Mouse (Mus musculus) stomach, postnatal 0 days (tissue): ENCODE measurements at regions not wholly inside any gene's neighbourhood (a gene's known extent, or its start where the extent isn't known, plus 50 kb on each side); places are given as distances from the start of the nearest gene placed in this dataset.

Source experiments
- ATAC-seq: fragments of 200-750 bp; cut with Nextera tagmentation; 2 replicates; pipeline ENCODE4 v1.8.0; 2017; ENCODE audit not compliant: low FRiP score, low TSS enrichment
- DNase-seq: peaks from one replicate; pipeline ENCODE4 v3.0.0-alpha.2; 2016; ENCODE audit warnings: low spot score
- H3K27ac ChIP-seq: fragments of 300-500 bp; sonication (generic); replicated peaks from 2 replicates; pipeline ENCODE4 v1.5.1; 2014; ENCODE audit warnings: mild to moderate bottlenecking, control low read depth
- H3K27me3 ChIP-seq: fragments of 300-500 bp; sonication (generic); 2 replicates; pipeline ENCODE4 v1.6.1; 2014; ENCODE audit warnings: low read length; ENCODE audit not compliant: control insufficient read depth, insufficient read depth
- H3K36me3 ChIP-seq: fragments of 300-500 bp; sonication (generic); 2 replicates; pipeline ENCODE4 v1.6.1; 2014; ENCODE audit warnings: low read length, mixed read lengths; ENCODE audit not compliant: control insufficient read depth, insufficient read depth
- H3K4me1 ChIP-seq: fragments of 300-500 bp; sonication (generic); replicated peaks from 2 replicates; pipeline ENCODE4 v1.6.1; 2014; ENCODE audit warnings: antibody characterized with exemption; ENCODE audit not compliant: control insufficient read depth, insufficient read depth
- H3K4me2 ChIP-seq: fragments of 300-500 bp; sonication (generic); replicated peaks from 2 replicates; pipeline ENCODE4 v1.6.1; 2014; ENCODE audit warnings: low read depth, mild to moderate bottlenecking, control low read depth, moderate library complexity
- H3K4me3 ChIP-seq: fragments of 300-500 bp; sonication (generic); 2 replicates; pipeline ENCODE4 v1.5.1; 2014; ENCODE audit warnings: low read depth, low read length, control low read depth
- H3K9ac ChIP-seq: fragments of 300-500 bp; sonication (generic); 2 replicates; pipeline ENCODE4 v1.6.1; 2014; ENCODE audit warnings: mild to moderate bottlenecking, low read length, control low read depth, mixed read lengths
- H3K9me3 ChIP-seq: fragments of 300-500 bp; sonication (generic); 2 replicates; pipeline ENCODE4 v1.6.1; 2016; ENCODE audit warnings: low read length; ENCODE audit not compliant: control insufficient read depth
- CTCF ChIP-seq: IDR thresholded peaks from 2 replicates; pipeline ENCODE4 v1.5.1; 2016; ENCODE audit warnings: antibody characterized with exemption, low read depth, mild to moderate bottlenecking, moderate library complexity
- EP300 ChIP-seq: optimal IDR thresholded peaks from 2 replicates; pipeline ENCODE3; 2016; ENCODE audit warnings: antibody characterized with exemption
- WGBS: fragments of 180-500 bp; shearing (Covaris S2); extraction: QIAGEN DNeasy Blood & Tissue Kit; methylation state at CpG from one replicate; pipeline ENCODE4 v1.1.7; 2014; 5-methylcytosine and 5-hydroxymethylcytosine counted together

DNA sequence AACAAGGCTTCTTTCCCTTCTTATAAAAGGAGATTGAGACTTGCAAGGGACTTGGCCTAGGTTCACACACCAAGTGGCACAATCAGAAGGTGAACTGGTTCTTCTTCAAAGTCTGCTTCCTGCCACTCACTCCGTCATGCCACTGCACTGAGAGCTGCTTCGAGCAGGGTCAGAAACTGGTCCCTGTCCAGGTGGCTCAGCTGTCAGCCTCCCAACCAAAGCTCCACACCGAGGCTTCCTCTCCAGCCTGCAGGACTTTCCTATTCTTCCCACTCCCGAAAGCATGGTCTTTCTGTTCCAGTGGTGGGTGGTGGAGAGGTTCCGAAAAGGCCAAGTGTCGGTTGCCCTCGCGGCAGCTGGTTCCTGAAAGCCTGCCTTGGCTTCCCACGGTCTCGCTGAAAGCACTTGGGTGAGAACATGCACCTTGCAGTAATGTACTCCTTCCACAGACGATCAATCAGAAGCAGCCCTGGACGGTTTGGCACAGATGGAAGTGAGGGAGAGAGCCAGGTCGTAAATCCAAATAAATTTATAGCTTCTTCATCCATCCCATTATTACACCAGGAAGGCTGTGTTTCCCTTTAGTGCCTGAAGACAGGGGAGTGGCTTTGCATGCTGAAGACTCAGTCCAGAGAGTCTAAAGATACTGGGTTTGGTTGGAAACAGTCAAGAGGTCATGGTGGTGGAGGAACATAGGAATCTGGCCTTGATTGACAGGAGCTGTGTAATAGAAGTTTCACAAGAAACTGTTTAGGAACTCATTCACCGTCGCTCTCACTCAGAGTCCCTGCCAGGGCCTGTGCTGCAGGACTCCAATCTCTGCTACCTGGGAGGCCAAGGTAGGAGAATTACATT is 306.1 kb upstream of the 4930535I16Rik start:
- Histone ChIP-seq H3K9me3 (no peaks in the 10 kb centered on the region), H3K9ac (no peak overlapping the region), H3K27me3 (no peaks in the 10 kb centered on the region), H3K4me3 (no peak overlapping the region), H3K4me1 (no peaks in the 10 kb centered on the region), H3K4me2 (no peak overlapping the region), H3K36me3 (no peaks in the 10 kb centered on the region), H3K27ac (no peak overlapping the region)
- no peak for ATAC-seq
- no peak for DNase-seq
- TF ChIP-seq CTCF (no peak), EP300 (no peak)
- whole genome bisulfite sequencing = 66% methylated on average over 15 of the region's 15 CpGs

DNA sequence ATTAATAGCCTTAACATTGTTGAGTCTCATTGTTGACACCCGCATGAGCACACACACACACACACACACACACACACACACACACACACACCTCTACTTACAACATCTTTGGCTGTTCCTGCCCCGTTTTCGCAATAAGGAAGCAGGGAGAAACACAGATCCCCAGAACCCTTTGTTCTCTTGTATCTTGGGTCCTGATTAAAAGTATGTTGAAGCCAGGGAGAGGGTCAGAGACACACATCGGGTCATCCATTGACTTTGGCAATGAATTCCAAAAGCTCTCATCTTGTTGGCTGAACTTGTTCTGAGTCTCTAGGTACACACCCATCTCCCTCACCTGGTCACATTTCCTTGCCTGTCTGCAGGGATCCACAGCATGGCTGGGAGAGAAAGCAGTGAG is 303.9 kb upstream of the 4930535I16Rik start:
- TF ChIP-seq CTCF (no peak), EP300 (no peak)
- no peak overlapping the region for H3K4me3 ChIP-seq
- no peak overlapping the region for H3K27ac ChIP-seq
- H3K36me3 ChIP-seq = no peaks in the 10 kb centered on the region
- no peak overlapping the region for H3K9ac ChIP-seq
- no peaks in the 10 kb centered on the region for H3K4me1 ChIP-seq
- H3K4me2 ChIP-seq = no peak overlapping the region
- WGBS = 74% methylated on average over 4 of the region's 4 CpGs
- no peak for ATAC-seq
- DNase-seq = no peak
- H3K9me3 ChIP-seq = no peaks in the 10 kb centered on the region
- no peaks in the 10 kb centered on the region for H3K27me3 ChIP-seq

DNA sequence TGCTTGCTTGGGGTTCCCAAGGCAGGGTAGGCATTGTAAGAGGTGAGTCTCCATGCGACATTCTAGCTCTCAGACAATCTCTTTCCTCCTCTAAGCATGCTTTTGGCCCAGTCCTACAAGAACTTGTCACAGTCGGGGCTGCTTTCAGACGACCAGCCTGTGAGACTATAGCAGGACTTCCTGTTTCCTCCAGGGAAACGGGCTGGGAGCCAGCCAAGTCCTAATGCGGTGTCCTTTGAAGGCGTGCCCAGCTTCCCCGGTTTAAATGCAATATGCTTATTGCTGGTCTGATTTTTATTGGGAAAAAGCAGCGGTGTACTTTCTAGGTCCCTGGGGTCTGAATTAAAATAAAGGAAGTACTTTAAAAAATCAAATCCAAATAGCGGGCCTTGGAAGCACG is 299.4 kb upstream of the 4930535I16Rik start:
- 25% methylated on average over 10 of the region's 10 CpGs for WGBS
- no peak for ATAC-seq

DNA sequence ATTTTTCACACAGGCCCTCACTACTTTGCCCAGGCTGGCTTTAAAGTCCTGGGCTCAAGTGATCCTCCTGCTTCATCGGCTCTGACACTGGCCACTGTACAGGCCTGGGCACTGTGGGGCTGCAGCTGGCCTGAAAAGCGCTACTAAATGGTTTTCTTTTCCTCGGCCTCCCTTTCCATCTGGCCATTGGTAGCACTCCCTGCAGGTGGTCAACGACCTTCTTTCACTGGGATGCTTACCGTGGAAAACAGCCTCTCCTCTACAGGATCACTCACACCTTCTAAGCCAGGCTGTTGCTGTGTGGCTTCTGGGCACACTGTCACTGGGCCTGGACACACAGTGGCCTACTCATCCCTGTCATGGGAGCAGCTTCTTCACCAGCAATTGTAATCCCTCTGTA is 298.5 kb upstream of the 4930535I16Rik start:
- Histone ChIP-seq H3K4me2 (no peak overlapping the region), H3K27ac (no peak overlapping the region), H3K4me1 (no peaks in the 10 kb centered on the region), H3K36me3 (no peaks in the 10 kb centered on the region), H3K27me3 (no peaks in the 10 kb centered on the region), H3K9me3 (no peaks in the 10 kb centered on the region), H3K4me3 (no peak overlapping the region), H3K9ac (no peak overlapping the region)
- DNase-seq = no peak
- no peak for ATAC-seq
- TF ChIP-seq EP300 (no peak), CTCF (no peak)
- WGBS = 70% methylated on average over 5 of the region's 5 CpGs

More for the DNA sequence above, 299.4 kb upstream of the 4930535I16Rik start:
- H3K4me2 ChIP-seq = no peak overlapping the region
- TF ChIP-seq EP300 (no peak), CTCF (no peak)
- H3K36me3 ChIP-seq = no peaks in the 10 kb centered on the region
- no peak overlapping the region for H3K4me3 ChIP-seq
- H3K9me3 ChIP-seq = no peaks in the 10 kb centered on the region
- DNase-seq = peak; percentile 50
- no peak overlapping the region for H3K9ac ChIP-seq
- H3K27me3 ChIP-seq = no peaks in the 10 kb centered on the region
- H3K4me1 ChIP-seq = no peaks in the 10 kb centered on the region
- no peak overlapping the region for H3K27ac ChIP-seq

DNA sequence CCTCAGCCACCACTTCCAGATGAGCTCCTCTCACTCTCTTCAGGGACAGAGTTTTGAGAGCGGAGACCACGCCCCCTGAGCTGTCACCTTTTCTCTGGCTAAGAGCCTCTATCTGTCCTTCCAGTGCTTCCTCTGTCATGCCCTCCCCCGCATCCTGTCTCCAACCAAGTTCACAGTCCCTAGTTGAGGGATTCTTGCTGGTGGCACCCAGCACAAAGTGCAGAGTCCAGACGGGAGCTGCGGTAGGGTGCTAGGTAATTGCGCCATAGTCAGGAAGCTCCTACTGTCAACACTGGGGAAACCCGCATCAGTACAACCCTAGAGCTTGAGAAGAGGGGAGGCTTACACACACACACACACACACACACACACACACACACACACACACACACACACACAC is 297.3 kb upstream of the 4930535I16Rik start:
- Histone ChIP-seq H3K4me3 (no peak overlapping the region), H3K4me2 (no peak overlapping the region), H3K9me3 (no peaks in the 10 kb centered on the region), H3K36me3 (no peaks in the 10 kb centered on the region), H3K27ac (no peak overlapping the region), H3K4me1 (no peaks in the 10 kb centered on the region), H3K27me3 (no peaks in the 10 kb centered on the region), H3K9ac (no peak overlapping the region)
- WGBS = 84% methylated on average over 7 of the region's 7 CpGs
- no peak for ATAC-seq
- DNase-seq = no peak
- TF ChIP-seq EP300 (no peak), CTCF (no peak)

DNA sequence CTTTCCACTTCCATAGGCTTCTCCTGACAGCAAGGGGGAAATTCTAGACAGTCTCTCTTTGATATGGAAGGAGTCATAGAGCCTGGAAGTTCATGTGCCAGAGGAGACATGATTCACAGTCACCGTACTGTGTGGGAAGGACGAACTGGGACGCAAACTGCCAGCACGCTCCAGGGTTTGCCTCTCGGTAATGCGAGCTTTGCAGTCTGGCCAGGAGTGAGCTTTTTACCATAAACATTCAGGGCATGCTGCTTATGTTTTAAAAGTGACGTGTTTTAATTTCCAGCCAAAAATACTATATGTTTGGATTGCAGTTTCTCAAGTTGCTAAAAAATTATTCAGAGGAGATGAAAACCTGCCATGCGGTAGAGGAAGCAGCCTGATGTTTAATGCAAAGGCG is 292.3 kb upstream of the 4930535I16Rik start:
- DNase-seq (no peak), ATAC-seq (no peak)
- Histone ChIP-seq H3K36me3 (no peaks in the 10 kb centered on the region), H3K9me3 (no peaks in the 10 kb centered on the region), H3K9ac (no peak overlapping the region), H3K4me3 (no peak overlapping the region), H3K27me3 (no peaks in the 10 kb centered on the region), H3K4me1 (no peaks in the 10 kb centered on the region), H3K4me2 (no peak overlapping the region), H3K27ac (no peak overlapping the region)
- TF ChIP-seq CTCF (no peak), EP300 (no peak)
- WGBS = 39% methylated on average over 9 of the region's 9 CpGs
